Mouse (Mus musculus) intestine, embryonic 14.5 days (tissue): ENCODE results near the gene Ep400. TPM values are rescaled to one million over a fixed set of nuclear protein-coding genes. Genes with fewer than 3 reads are reported as not detected.
A peak's percentile ranks its signal among the peaks of the same experiment; 100 is the strongest.

Source experiments
- ATAC-seq: fragments of 200-750 bp; cut with Nextera tagmentation; replicated peaks from 2 replicates; pipeline ENCODE4 v1.8.0; 2017; ENCODE audit warnings: low read depth, moderate number of reproducible peaks, moderate TSS enrichment, moderate library complexity; ENCODE audit not compliant: low FRiP score, low TSS enrichment
- DNase-seq: peaks from one replicate; pipeline ENCODE4 v3.0.0-alpha.2; 2018; ENCODE audit warnings: low spot score
- H3K27ac ChIP-seq: fragments of 300-500 bp; sonication (generic); 2 replicates; pipeline ENCODE4 v1.5.1; 2014; ENCODE audit warnings: low read depth, mild to moderate bottlenecking, control low read depth
- H3K27me3 ChIP-seq: fragments of 300-500 bp; sonication (generic); replicated peaks from 2 replicates; pipeline ENCODE4 v1.6.1; 2014; ENCODE audit warnings: low read length, control low read depth; ENCODE audit not compliant: control insufficient read depth, insufficient read depth
- H3K36me3 ChIP-seq: fragments of 300-500 bp; sonication (generic); 2 replicates; pipeline ENCODE4 v1.6.1; 2014; ENCODE audit warnings: low read length, control low read depth; ENCODE audit not compliant: control insufficient read depth, insufficient read depth
- H3K4me1 ChIP-seq: fragments of 300-500 bp; sonication (generic); replicated peaks from 2 replicates; pipeline ENCODE4 v1.6.1; 2014; ENCODE audit warnings: low read length, control low read depth, mixed read lengths; ENCODE audit not compliant: control insufficient read depth, insufficient read depth
- H3K4me2 ChIP-seq: fragments of 300-500 bp; sonication (generic); 2 replicates; pipeline ENCODE4 v1.6.1; 2014; ENCODE audit warnings: low read length
- H3K4me3 ChIP-seq: fragments of 300-500 bp; sonication (generic); 2 replicates; pipeline ENCODE4 v1.5.1; 2014; ENCODE audit warnings: low read depth, low read length, control low read depth, mixed read lengths
- H3K9ac ChIP-seq: fragments of 300-500 bp; sonication (generic); 2 replicates; pipeline ENCODE4 v1.6.1; 2014; ENCODE audit warnings: mild to moderate bottlenecking, low read length
- H3K9me3 ChIP-seq: fragments of 300-500 bp; sonication (generic); 2 replicates; pipeline ENCODE4 v1.6.1; 2016; ENCODE audit warnings: low read length, control low read depth; ENCODE audit not compliant: control insufficient read depth
- WGBS: fragments of 180-500 bp; shearing (Covaris S2); extraction: QIAGEN DNeasy Blood & Tissue Kit; methylation state at CpG from one replicate; pipeline ENCODE4 v1.1.7; 2014; 5-methylcytosine and 5-hydroxymethylcytosine counted together
- polyA plus RNA-seq: library from polyadenylated mRNA; unstranded; fragments of >200 nt; fragmentation: Nextera tagmentation; extraction: Ambion mirVana; gene quantifications from 2 replicates; pipeline ENCODE4 v1.2.1, GENCODE M21; 2014

Gene Ep400
- 39.5 and 41.8 TPM in 2 replicates for polyA plus RNA-seq

DNA sequence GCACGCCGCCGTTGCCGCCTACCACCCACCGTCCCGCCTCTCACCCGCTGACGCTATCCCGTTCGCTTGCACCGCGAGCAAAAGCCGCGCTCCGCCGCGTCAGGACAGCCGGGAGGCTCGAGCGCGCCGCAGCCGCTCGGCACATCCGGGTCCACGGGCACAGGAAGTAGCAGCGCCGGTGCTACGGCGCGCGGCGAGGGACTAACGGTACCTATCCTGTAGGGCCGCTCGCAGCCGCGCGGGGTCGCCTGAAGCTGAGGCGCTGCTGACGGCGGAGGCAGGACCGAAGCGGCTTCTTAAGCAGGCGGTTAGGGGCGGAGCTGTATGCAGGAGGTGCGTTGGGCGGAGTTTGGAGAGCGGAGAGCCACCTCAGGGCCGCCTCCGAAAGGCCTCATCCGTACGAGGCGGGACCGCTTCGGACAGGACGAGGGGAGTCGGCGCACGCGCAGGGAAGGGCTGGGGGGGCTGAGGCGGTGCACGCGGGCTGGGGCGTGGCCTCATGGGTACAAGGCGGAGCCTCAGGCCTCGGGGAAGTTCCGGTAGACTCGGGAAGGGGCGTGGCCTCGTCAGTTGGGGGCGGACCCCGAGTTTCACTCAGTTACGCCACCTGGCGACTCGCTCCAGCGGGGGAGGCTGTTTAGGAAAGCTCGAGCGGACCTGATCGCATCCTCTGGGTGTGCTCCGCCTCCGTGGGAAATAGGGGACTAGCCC, at the start of gene Ep400:
Gene Ep400, minus strand, starts transcription at position 270 of the 711 bp plus-strand sequence.
- Histone ChIP-seq H3K4me3 (peak within 1 kb of the TSS; percentile 87), H3K4me1 (peaks cover 8% of the 10 kb centered on the region), H3K9me3 (no peaks in the 10 kb centered on the region), H3K36me3 (peaks cover 27% of the 10 kb centered on the region), H3K27ac (peak within 1 kb of the TSS; percentile 90), H3K4me2 (peak within 1 kb of the TSS; percentile 56), H3K9ac (peak within 1 kb of the TSS; percentile 75), H3K27me3 (no peaks in the 10 kb centered on the region)
- under 1% methylated on average over 83 of the region's 83 CpGs for WGBS
- ATAC-seq (peak; percentile 97), DNase-seq (peak; percentile 99)

DNA sequence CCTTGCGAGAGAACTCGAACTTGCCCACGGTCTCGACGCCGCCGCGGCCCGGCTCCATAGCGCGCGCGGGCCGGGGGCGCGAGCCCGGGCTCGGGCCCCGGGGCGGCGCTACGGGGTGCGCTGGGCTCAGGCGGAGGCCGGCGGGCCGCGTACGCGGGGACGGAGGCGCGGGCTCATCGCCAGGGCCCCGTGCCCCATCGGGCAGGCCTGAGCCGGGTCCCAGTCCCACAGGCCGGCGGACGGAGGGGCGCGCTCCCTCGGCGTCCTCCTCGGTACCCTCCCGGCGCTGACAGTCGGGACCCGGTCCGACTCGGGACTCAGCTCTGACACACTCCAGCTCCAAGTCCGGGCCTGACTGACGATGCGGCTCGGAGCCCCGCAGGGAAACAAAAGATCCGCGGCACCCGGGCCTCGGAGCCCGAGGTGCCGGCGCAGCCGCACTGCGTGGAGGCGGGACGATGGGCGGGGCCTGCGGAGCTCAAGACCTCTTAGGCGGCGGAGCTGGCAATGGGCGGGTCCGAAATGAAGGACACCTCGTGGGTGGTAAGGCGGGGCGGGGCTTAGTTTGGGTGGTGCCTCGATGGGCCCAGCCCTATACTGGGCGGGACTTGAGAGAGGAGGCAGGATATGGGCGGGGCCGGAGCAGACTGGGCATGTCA, 39.3 kb upstream of the Ep400 start, which contains the start of gene Ulk1:
Gene Ulk1, minus strand, starts transcription at position 431 of the 659 bp plus-strand sequence.
- peaks cover 25% of the 10 kb centered on the region for H3K4me1 ChIP-seq
- WGBS = under 1% methylated on average over 67 of the region's 80 CpGs
- H3K27ac ChIP-seq = peak within 1 kb of the TSS; percentile 83
- no peaks in the 10 kb centered on the region for H3K27me3 ChIP-seq
- H3K9me3 ChIP-seq = no peaks in the 10 kb centered on the region
- ATAC-seq (peak; percentile 94), DNase-seq (peak; percentile 99)
- H3K4me3 ChIP-seq = peak within 1 kb of the TSS; percentile 96
- peak within 1 kb of the TSS; percentile 97 for H3K9ac ChIP-seq
- H3K36me3 ChIP-seq = peaks cover 18% of the 10 kb centered on the region
- H3K4me2 ChIP-seq = peak within 1 kb of the TSS; percentile 98

DNA sequence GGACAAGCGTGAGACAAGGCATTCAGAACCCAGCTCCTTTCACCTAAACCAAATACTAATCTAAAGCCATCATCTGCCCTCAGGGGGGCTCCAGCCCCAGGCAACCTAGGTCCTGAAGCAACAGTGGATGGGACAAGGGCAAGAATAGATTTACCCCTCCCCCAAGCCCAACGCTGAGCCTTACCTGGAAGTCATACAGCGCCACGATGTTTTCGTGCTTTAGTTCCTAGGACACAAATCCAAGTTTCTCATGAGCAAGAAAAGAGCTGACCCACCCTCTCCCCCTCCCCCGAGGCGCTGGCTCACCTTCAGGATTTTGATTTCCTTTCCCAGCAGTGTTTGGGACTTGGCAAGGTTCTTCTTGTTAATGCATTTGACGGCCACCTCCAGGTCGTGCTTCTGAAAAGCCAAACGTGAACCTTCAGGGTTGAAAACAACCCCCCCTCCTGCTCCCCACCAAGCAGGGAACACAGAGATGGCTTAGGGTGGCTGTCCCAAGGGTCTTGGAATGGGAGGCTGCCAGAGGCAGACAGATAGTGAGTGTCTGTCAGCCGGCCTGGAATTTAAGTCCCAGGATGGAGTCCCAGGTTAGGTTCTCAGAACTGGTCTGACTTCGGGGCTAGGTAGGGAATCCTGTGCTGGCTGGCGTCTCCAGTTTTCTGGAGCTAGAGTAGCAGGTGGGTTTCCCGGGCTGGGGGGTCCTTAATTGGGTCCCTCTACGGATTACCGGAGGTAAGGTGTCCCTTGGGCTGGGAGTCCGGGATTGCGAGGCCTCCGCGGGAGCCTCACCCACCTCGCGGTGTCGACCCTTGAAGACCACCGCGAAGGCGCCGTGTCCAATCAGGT, 38.5 kb upstream of the Ep400 start:
- ATAC-seq = no peak; the same call in none of the 2 replicates
- DNase-seq = peak; percentile 77
- H3K4me3 ChIP-seq = peak overlapping the region; percentile 96
- peaks cover 25% of the 10 kb centered on the region for H3K36me3 ChIP-seq
- no peaks in the 10 kb centered on the region for H3K27me3 ChIP-seq
- H3K4me1 ChIP-seq = peaks cover 25% of the 10 kb centered on the region
- no peaks in the 10 kb centered on the region for H3K9me3 ChIP-seq
- H3K4me2 ChIP-seq = peak overlapping the region; percentile 98
- peak overlapping the region; percentile 97 for H3K9ac ChIP-seq
- 2% methylated on average over 27 of the region's 27 CpGs for WGBS
- H3K27ac ChIP-seq = peak overlapping the region; percentile 83

DNA sequence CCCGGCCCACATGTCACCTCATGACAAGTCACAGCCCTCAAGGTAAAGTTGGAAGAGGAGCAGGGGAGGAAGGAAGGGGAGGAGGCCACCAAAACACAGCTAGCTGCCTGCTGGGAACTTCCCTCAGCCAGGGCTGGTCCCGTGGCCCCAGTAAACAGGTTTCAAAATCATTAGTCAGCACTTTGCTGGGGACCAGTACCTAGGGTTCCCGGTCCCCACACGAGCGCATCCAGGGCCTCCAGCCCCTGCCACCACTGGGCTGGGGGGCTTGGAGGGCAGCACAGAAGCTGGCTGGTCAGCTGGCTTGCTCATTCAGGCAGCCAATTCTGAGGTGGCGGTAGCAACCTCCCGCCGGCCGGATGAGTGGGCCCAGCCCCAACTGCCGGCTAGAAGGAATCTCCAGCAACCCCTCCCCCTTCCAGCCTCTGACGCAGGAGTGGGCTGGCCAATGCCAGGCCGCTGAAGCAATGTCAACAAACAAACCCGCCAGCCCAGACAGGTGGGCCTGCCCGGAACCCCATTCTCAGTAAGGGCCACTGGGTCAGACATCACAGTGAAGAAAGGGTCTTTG, 37.6 kb upstream of the Ep400 start:
- under 1% methylated on average over 14 of the region's 14 CpGs for WGBS
- ATAC-seq = peak; percentile 40; the same call in 1 of the 2 replicates

DNA sequence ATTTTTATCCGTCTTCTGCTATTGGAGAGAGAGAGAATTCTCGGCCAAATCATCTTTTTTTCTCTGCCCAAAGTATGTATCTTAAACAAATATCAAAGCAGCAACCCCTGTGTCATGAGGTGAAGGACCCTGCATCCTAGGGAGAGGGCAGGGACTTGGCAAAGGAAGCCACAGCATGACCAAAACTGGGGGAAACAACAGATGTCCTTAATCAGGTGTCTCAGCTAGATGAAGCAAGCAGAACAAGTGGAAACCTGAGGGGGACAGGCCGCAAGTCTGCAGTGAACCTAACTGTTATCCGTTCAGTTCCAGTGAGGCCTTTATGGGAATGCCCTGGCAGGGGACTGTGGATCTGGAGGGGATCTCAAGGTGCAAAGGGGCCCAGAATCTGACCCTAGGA, 36.9 kb upstream of the Ep400 start:
- H3K4me2 ChIP-seq = peak overlapping the region; percentile 98
- no peak overlapping the region for H3K9ac ChIP-seq
- 77% methylated on average over 4 of the region's 4 CpGs for WGBS
- ATAC-seq = no peak
- H3K9me3 ChIP-seq = no peaks in the 10 kb centered on the region
- peaks cover 36% of the 10 kb centered on the region for H3K36me3 ChIP-seq
- DNase-seq = no peak
- H3K4me3 ChIP-seq = peak overlapping the region; percentile 96; the same call in 1 of the 2 replicates
- no peak overlapping the region for H3K27ac ChIP-seq
- no peaks in the 10 kb centered on the region for H3K27me3 ChIP-seq
- H3K4me1 ChIP-seq = peaks cover 25% of the 10 kb centered on the region

More for the DNA sequence above, 37.6 kb upstream of the Ep400 start:
- Histone ChIP-seq H3K27ac (0 out of 2 replicates have a peak overlapping the region, but pooled peaks have one; percentile 54), H3K27me3 (no peaks in the 10 kb centered on the region), H3K9me3 (no peaks in the 10 kb centered on the region), H3K9ac (peak overlapping the region; percentile 97), H3K4me3 (peak overlapping the region; percentile 96), H3K4me2 (peak overlapping the region; percentile 98), H3K4me1 (peaks cover 25% of the 10 kb centered on the region), H3K36me3 (peaks cover 29% of the 10 kb centered on the region)
- peak; percentile 91 for DNase-seq

DNA sequence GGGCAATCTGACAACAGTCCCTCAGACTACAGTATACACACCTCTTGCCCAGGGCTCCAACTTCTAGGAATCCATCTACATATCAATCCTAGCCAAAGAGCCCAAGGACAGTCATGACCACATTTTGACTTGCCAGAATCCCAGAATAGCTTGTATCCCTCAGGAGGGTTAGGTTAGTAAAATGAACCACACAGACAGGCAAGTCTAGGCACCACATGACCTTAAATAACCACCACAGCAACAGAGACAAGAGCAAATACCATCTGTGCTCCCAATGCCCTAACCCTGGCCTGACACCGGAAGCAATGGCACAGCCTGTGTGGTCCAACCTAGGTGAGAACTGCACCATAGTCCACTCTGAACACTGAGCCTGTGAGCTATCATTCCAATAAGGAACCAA, 36.2 kb upstream of the Ep400 start:
- H3K4me3 ChIP-seq = no peak overlapping the region
- H3K27ac ChIP-seq = no peak overlapping the region
- ATAC-seq (no peak), DNase-seq (no peak)
- peaks cover 25% of the 10 kb centered on the region for H3K4me1 ChIP-seq
- H3K36me3 ChIP-seq = peaks cover 43% of the 10 kb centered on the region
- H3K27me3 ChIP-seq = no peaks in the 10 kb centered on the region
- H3K9me3 ChIP-seq = no peaks in the 10 kb centered on the region
- H3K9ac ChIP-seq = no peak overlapping the region
- 88% methylated on average over 1 of the region's 1 CpGs for WGBS
- no peak overlapping the region for H3K4me2 ChIP-seq

DNA sequence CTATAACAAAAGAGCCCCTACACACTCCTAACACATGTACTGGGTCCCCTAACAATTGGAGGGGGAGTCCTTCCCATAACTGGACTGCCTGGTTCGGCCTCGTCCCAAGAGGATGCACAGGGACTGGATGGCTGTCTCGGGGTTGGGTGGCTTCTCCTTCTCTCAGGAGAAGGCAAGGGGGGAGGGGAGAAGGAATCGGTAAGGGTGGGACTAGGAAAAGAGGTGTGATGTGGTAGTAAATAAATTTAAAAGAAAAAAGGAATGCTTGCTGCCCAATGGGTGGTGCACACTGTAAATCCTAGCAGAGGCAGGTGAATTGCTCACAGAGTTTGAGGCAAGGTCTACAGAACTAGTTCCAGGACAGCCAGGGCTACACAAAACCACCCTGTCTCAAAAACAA, 35.6 kb upstream of the Ep400 start:
- Histone ChIP-seq H3K4me1 (peaks cover 25% of the 10 kb centered on the region), H3K27ac (no peak overlapping the region), H3K9ac (no peak overlapping the region), H3K4me2 (no peak overlapping the region), H3K9me3 (no peaks in the 10 kb centered on the region), H3K4me3 (no peak overlapping the region), H3K27me3 (no peaks in the 10 kb centered on the region), H3K36me3 (peaks cover 47% of the 10 kb centered on the region)
- DNase-seq (no peak), ATAC-seq (no peak)
- WGBS = 87% methylated on average over 4 of the region's 4 CpGs
